Mouse (Mus musculus) heart, embryonic 14.5 days (tissue): Measurements from ENCODE around the gene Slc6a19. TPM values are rescaled to one million over a fixed set of nuclear protein-coding genes. Genes with fewer than 3 reads are reported as not detected.
"Not testable (repeated sequence)": the region's sequence is repeated elsewhere in the genome, so short reads cannot be mapped to it uniquely, and the experiment has no call there.

Experiments
- ATAC-seq: fragments of 200-750 bp; cut with Nextera tagmentation; 2 replicates; pipeline ENCODE4 v1.8.0; 2017; ENCODE audit warnings: low read depth, moderate TSS enrichment; ENCODE audit not compliant: insufficient number of reproducible peaks, insufficient read depth, low FRiP score
- H3K27ac ChIP-seq, 2 experiments: fragments of 200-500 bp in 1 of 2; fragments of 300-500 bp in 1 of 2; sonication (generic) in 1 of 2; replicated peaks in 1 of 2; 2 replicates each; pipeline ENCODE4 v1.5.1; 2012 to 2014; ENCODE audit warnings: low read depth in 2 of 2, low read length in 2 of 2, control low read depth in 1 of 2, mild to moderate bottlenecking in 1 of 2, mixed read lengths in 1 of 2; ENCODE audit not compliant: control insufficient read depth in 1 of 2, insufficient read depth in 1 of 2
- H3K27me3 ChIP-seq: fragments of 300-500 bp; sonication (generic); 2 replicates; pipeline ENCODE4 v1.6.1; 2014; ENCODE audit warnings: mild to moderate bottlenecking, low read length, control low read depth; ENCODE audit not compliant: control insufficient read depth, insufficient read depth
- H3K36me3 ChIP-seq: fragments of 300-500 bp; sonication (generic); 2 replicates; pipeline ENCODE4 v1.6.1; 2014; ENCODE audit warnings: mild to moderate bottlenecking, control low read depth, low read length, mixed read lengths; ENCODE audit not compliant: control insufficient read depth, insufficient read depth
- H3K4me1 ChIP-seq, 2 experiments: fragments of 200-500 bp in 1 of 2; fragments of 300-500 bp in 1 of 2; sonication (generic) in 1 of 2; 2 replicates each; pipeline ENCODE4 v1.6.1; 2012 to 2014; ENCODE audit warnings: low read length in 2 of 2, control low read depth in 1 of 2, mixed read lengths in 1 of 2; ENCODE audit not compliant: control insufficient read depth in 2 of 2, insufficient read depth in 2 of 2
- H3K4me2 ChIP-seq: fragments of 300-500 bp; sonication (generic); 2 replicates; pipeline ENCODE4 v1.6.1; 2014; ENCODE audit warnings: mild to moderate bottlenecking, low read length
- H3K4me3 ChIP-seq, 2 experiments: fragments of 200-500 bp in 1 of 2; fragments of 300-500 bp in 1 of 2; sonication (generic) in 1 of 2; 2 replicates each; pipeline ENCODE4 v1.5.1; 2012 to 2014; ENCODE audit warnings: low read length in 2 of 2, mild to moderate bottlenecking in 2 of 2, control low read depth in 1 of 2, low read depth in 1 of 2, moderate library complexity in 1 of 2; ENCODE audit not compliant: control insufficient read depth in 1 of 2, insufficient read depth in 1 of 2
- H3K9ac ChIP-seq: fragments of 300-500 bp; sonication (generic); 2 replicates; pipeline ENCODE4 v1.6.1; 2014; ENCODE audit warnings: mild to moderate bottlenecking, low read length
- H3K9me3 ChIP-seq: fragments of 300-500 bp; sonication (generic); 2 replicates; pipeline ENCODE4 v1.6.1; 2016; ENCODE audit warnings: low read length, control low read depth; ENCODE audit not compliant: control insufficient read depth
- WGBS: fragments of 180-500 bp; shearing (Covaris S2); extraction: QIAGEN DNeasy Blood & Tissue Kit; methylation state at CpG from one replicate; pipeline ENCODE4 v1.1.7; 2014; 5-methylcytosine and 5-hydroxymethylcytosine counted together
- polyA plus RNA-seq: library from polyadenylated mRNA; unstranded; fragments of >200 nt; fragmentation: Nextera tagmentation; extraction: Ambion mirVana; gene quantifications from 2 replicates; pipeline ENCODE4 v1.2.1, GENCODE M21; 2014

The Slc6a19 gene
- not detected in 2 replicates for polyA plus RNA-seq

GRCm38 (mm10) chr13:73704694-73705325 lies at the start of gene Slc6a19:
Gene Slc6a19, minus strand, starts transcription at chr13:73704865.
- 85% methylated on average over 7 of the region's 7 CpGs for WGBS
- no peak within 1 kb of the TSS for H3K4me3 ChIP-seq
- no peak within 1 kb of the TSS for H3K27ac ChIP-seq
- H3K27me3 ChIP-seq, result no peaks in the 10 kb centered on the region
- H3K36me3 ChIP-seq, result no peaks in the 10 kb centered on the region
- ATAC-seq, result no peak
- no peak within 1 kb of the TSS for H3K4me2 ChIP-seq
- H3K9ac ChIP-seq, result no peak within 1 kb of the TSS
- H3K4me1 ChIP-seq, result no peaks in the 10 kb centered on the region
- H3K9me3 ChIP-seq, result no peaks in the 10 kb centered on the region

- Histone ChIP-seq H3K27me3 (no peaks in the 10 kb centered on the region), H3K27ac (no peak overlapping the region), H3K4me3 (no peak overlapping the region), H3K4me1 (peaks cover 8 to 9% of the 10 kb centered on the region in 2 experiments; a peak in 3 of 4 replicates), H3K9me3 (no peaks in the 10 kb centered on the region), H3K36me3 (no peaks in the 10 kb centered on the region), H3K4me2 (no peak overlapping the region), H3K9ac (no peak overlapping the region)
- no peak for ATAC-seq
- 90% methylated on average over 3 of the region's 3 CpGs for WGBS
Measured at GRCm38 (mm10) chr13:73751284-73751683, 46.6 kb upstream of the Slc6a19 start.

GRCm38 (mm10) chr13:73750435-73750834 lies 45.8 kb upstream of the Slc6a19 start:
- H3K9me3 ChIP-seq, result no peaks in the 10 kb centered on the region
- H3K27ac ChIP-seq, result no peak overlapping the region
- H3K27me3 ChIP-seq, result no peaks in the 10 kb centered on the region
- H3K4me2 ChIP-seq, result no peak overlapping the region
- no peaks in the 10 kb centered on the region for H3K36me3 ChIP-seq
- ATAC-seq, result no peak
- WGBS, result 71% methylated on average over 6 of the region's 6 CpGs
- no peak overlapping the region for H3K9ac ChIP-seq
- peaks cover 1% of the 10 kb centered on the region in 2 experiments; a peak in 1 of 4 replicates for H3K4me1 ChIP-seq
- no peak overlapping the region for H3K4me3 ChIP-seq

GRCm38 (mm10) chr13:73748663-73749440 lies 44.2 kb upstream of the Slc6a19 start:
- Histone ChIP-seq H3K4me2 (no peak overlapping the region), H3K9ac (no peak overlapping the region), H3K36me3 (no peaks in the 10 kb centered on the region), H3K4me3 (no peak overlapping the region), H3K4me1 (no peaks in the 10 kb centered on the region; a peak in 1 of 4 replicates), H3K27me3 (0 out of 2 replicates have a peak, but pooled peaks cover 4% of the 10 kb centered on the region), H3K9me3 (no peaks in the 10 kb centered on the region), H3K27ac (no peak overlapping the region)
- no peak for ATAC-seq
- 38% methylated on average over 15 of the region's 15 CpGs for WGBS

- Histone ChIP-seq H3K9me3 (no peaks in the 10 kb centered on the region), H3K27ac (no peak overlapping the region), H3K4me3 (no peak overlapping the region), H3K36me3 (no peaks in the 10 kb centered on the region), H3K9ac (no peak overlapping the region), H3K27me3 (peaks cover 7% of the 10 kb centered on the region; the same call in 1 of the 2 replicates), H3K4me2 (no peak overlapping the region), H3K4me1 (no peaks in the 10 kb centered on the region)
- 51% methylated on average over 3 of the region's 3 CpGs for WGBS
- ATAC-seq, result no peak
Measured at GRCm38 (mm10) chr13:73743662-73744061, 39.0 kb upstream of the Slc6a19 start.

DNA sequence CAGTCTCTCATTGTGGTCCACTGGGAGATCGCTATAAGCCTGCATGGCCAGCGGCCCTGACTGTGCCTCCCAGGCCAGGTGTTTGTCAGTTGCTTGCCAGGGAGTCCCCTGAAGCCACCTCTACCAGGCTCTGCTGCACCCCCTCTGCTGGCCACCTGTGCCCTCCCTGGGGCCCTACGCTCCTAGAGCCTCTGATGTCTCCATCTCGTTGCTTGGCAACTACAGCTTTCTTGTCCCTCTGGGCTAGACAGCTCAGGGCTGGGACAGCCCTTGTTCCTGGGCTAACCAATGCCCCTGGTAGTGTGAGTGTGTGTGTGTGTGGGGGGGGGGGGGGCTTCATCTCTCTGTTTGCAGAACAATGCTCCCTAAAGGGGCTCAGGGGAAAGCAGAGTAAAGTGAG lies 38.3 kb upstream of the Slc6a19 start:
- Histone ChIP-seq H3K27ac (no peak overlapping the region), H3K4me1 (no peaks in the 10 kb centered on the region), H3K9ac (no peak overlapping the region), H3K9me3 (no peaks in the 10 kb centered on the region), H3K36me3 (no peaks in the 10 kb centered on the region), H3K27me3 (peaks cover 7% of the 10 kb centered on the region; the same call in 1 of the 2 replicates), H3K4me2 (no peak overlapping the region), H3K4me3 (no peak overlapping the region)
- WGBS, result 61% methylated on average over 4 of the region's 4 CpGs
- no peak for ATAC-seq

GRCm38 (mm10) chr13:73740399-73740944 lies 35.8 kb upstream of the Slc6a19 start:
- H3K4me3 ChIP-seq, H3K9ac ChIP-seq, H3K36me3 ChIP-seq, H3K27me3 ChIP-seq, H3K27ac ChIP-seq, H3K4me2 ChIP-seq, ATAC-seq, H3K4me1 ChIP-seq, H3K9me3 ChIP-seq: not testable (repeated sequence)
- WGBS, result 34% methylated on average over 2 of the region's 2 CpGs
